Mouse (Mus musculus): ENCODE measurements around the gene Magi1. TPM values are rescaled to one million over a fixed set of nuclear protein-coding genes. Genes with fewer than 3 reads are reported as not detected.

The Magi1 gene
- total RNA-seq, 2 experiments from 2014 or later = 7.1 to 9.8 TPM

GRCm38 (mm10) chr6:93893956-93894355 lies 389.8 kb downstream of the Magi1 start:
- DNase-seq = no peak

- DNase-seq = no peak
Observed at GRCm38 (mm10) chr6:93892922-93893321, 390.8 kb downstream of the Magi1 start.

GRCm38 (mm10) chr6:93890011-93890410 lies 393.7 kb downstream of the Magi1 start:
- DNase-seq = no peak

- DNase-seq = no peak
Observed at GRCm38 (mm10) chr6:93877337-93877736, 406.4 kb downstream of the Magi1 start.

GRCm38 (mm10) chr6:93874936-93875335 lies 408.8 kb downstream of the Magi1 start:
- DNase-seq = no peak

GRCm38 (mm10) chr6:93874376-93874775 lies 409.3 kb downstream of the Magi1 start:
- DNase-seq = no peak

GRCm38 (mm10) chr6:93873536-93873935 lies 410.2 kb downstream of the Magi1 start:
- DNase-seq = no peak

GRCm38 (mm10) chr6:93871516-93871915 lies 412.2 kb downstream of the Magi1 start:
- DNase-seq = no peak

- DNase-seq = no peak
Observed at GRCm38 (mm10) chr6:93870023-93870422, 413.7 kb downstream of the Magi1 start.

GRCm38 (mm10) chr6:93862263-93862662 lies 421.5 kb downstream of the Magi1 start:
- DNase-seq = no peak

- no peak for DNase-seq
Observed at GRCm38 (mm10) chr6:93856783-93857182, 426.9 kb downstream of the Magi1 start.

- no peak for DNase-seq
Observed at GRCm38 (mm10) chr6:93855806-93856641, 427.7 kb downstream of the Magi1 start.

- no peak for DNase-seq
Observed at GRCm38 (mm10) chr6:93848942-93849790, 434.6 kb downstream of the Magi1 start.

GRCm38 (mm10) chr6:93845498-93845897 lies 438.2 kb downstream of the Magi1 start:
- no peak for DNase-seq

- DNase-seq = no peak
Observed at GRCm38 (mm10) chr6:93845080-93845479, 438.6 kb downstream of the Magi1 start.

GRCm38 (mm10) chr6:93844576-93844975 lies 439.1 kb downstream of the Magi1 start:
- DNase-seq = no peak

GRCm38 (mm10) chr6:93838398-93838797 lies 445.3 kb downstream of the Magi1 start:
- no peak for DNase-seq

- DNase-seq = no peak
Observed at GRCm38 (mm10) chr6:93836585-93836984, 447.1 kb downstream of the Magi1 start.

- no peak for DNase-seq
Observed at GRCm38 (mm10) chr6:93835211-93835610, 448.5 kb downstream of the Magi1 start.

- DNase-seq = no peak
Observed at GRCm38 (mm10) chr6:93828262-93828661, 455.5 kb downstream of the Magi1 start.

GRCm38 (mm10) chr6:93826875-93827274 lies 456.8 kb downstream of the Magi1 start:
- no peak for DNase-seq

- no peak for DNase-seq
Observed at GRCm38 (mm10) chr6:93822221-93822897, 461.4 kb downstream of the Magi1 start.

- DNase-seq = no peak
Observed at GRCm38 (mm10) chr6:93821512-93821911, 462.2 kb downstream of the Magi1 start.

All from gastrocnemius, postnatal 10 days (tissue).